Mouse (Mus musculus) left cerebral cortex, postnatal 14 days (tissue): ENCODE measurements around the gene Srr. TPM values are rescaled to one million over a fixed set of nuclear protein-coding genes. Genes with fewer than 3 reads are reported as not detected.
A peak's percentile ranks its signal among the peaks of the same experiment; 100 is the strongest.

Experiments used
- DNase-seq, 2 experiments: peaks; one replicate each; pipeline ENCODE4 v3.0.0; 2021 to 2022; ENCODE audit warnings: low spot score in 2 of 2, mixed read lengths in 1 of 2
- intact Hi-C: fragments of 180-260 bp; cut with DNase I; formaldehyde crosslinking; loops from one replicate; pipeline ENCODE4 v1.15.1; 2025
- total RNA-seq, 2 experiments: library from RNA; stranded (reverse); gene quantifications; 2 replicates each; pipeline ENCODE4 v1.2.3; 2021

Srr gene
- total RNA-seq, 2 experiments from 2014 or later = 101 to 103 TPM

DNA sequence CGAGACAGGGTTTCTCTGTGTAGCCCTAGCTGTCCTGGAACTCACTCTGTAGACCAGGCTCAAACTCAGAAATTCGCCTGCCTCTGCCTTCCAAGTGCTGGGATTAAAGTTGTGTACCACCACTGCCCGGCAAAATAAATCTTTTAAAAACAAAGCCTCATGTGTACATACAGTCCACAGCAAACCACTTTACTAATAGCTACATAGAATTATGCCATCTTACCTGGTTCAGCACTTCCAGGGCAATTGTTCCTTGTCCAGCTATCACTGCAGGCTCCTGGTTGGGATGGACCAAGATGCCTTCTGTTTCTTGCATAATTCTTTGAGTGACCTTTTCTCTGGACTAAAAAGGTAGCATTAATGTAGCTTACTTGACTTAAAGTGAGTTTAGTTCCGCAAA is 15.8 kb downstream of the Srr start:
- intact Hi-C loops = no loop called here
- DNase-seq = no peak

- intact Hi-C loops = no loop called here
- DNase-seq = no peak
Measured at GRCm38 (mm10) chr11:74908618-74909399, 16.9 kb downstream of the Srr start.

DNA sequence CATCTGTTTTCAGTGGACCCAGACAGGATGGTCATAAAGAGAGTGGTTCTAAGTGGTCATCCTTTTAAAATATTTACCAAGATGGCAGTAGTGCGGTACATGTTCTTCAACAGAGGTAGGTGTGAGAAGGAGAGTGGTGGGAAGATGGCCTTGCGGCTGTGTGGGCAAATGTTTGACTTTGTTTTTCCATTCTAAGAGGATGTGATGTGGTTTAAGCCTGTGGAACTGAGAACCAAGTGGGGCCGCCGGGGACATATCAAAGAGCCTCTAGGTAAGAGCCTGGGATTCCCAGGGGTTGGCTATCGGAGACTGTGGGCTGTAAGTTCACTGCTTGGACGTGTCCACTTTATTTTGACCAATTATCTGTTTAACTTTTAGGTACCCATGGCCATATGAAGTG is 17.9 kb downstream of the Srr start:
- intact Hi-C loops = no loop called here
- no peak for DNase-seq

DNA sequence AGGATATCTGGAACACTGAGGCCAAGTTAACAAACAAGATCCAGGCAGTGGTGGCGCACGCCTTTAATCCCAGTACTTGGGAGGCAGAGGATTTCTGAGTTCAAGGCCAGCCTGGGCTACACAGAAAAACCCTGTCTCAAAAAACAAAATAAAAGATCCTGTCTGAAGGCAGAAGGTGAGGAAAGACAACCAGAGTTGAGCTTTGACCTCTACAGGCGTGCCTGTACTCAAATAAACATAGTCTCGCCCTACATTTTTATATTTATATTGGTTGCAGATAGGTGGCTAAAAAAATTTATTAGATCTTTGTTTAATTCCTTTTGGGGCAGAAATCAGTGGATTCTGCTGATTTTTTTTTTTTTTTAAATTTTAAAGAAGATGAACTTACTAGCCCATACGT is 23.3 kb downstream of the Srr start:
- intact Hi-C loops = no loop called here
- DNase-seq = no peak

DNA sequence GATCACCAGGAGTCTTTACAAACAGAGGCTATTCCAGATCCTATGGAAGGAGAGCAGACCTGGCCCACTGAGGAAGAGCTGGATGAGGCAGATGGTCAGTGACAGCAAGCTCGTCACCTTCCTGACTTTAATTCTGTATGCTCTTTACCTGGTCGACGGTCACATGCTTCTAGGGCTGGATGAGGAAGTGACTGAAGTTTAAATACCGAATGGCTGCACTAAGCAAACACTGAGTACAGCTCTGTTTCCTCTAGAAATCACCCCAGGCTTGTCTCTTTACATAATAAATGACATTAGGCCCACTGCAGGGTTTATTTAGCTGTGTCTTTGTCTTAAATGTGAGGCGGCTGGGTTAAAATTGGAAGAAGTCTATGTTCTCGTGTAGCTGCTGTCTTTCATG is 24.2 kb downstream of the Srr start:
- intact Hi-C loops = no loop called here
- DNase-seq = no peak

- intact Hi-C loops = no loop called here
Measured at GRCm38 (mm10) chr11:74898517-74898827, 27.3 kb downstream of the Srr start.

GRCm38 (mm10) chr11:74897678-74898516 is 27.9 kb downstream of the Srr start, which contains the start of gene Tsr1:
Tsr1 (plus strand) TSS chr11:74898071.
- intact Hi-C loops = no loop called here
- DNase-seq = peak; percentile 92 to 95

More at GRCm38 (mm10) chr11:74898517-74898827, 27.3 kb downstream of the Srr start:
- DNase-seq = no peak

GRCm38 (mm10) chr11:74896901-74897677 is 28.7 kb downstream of the Srr start, which contains the start of gene Sgsm2:
Sgsm2 (minus strand) TSS chr11:74897060.
- intact Hi-C loops = no loop called here
- peak; percentile 59 to 69 for DNase-seq

DNA sequence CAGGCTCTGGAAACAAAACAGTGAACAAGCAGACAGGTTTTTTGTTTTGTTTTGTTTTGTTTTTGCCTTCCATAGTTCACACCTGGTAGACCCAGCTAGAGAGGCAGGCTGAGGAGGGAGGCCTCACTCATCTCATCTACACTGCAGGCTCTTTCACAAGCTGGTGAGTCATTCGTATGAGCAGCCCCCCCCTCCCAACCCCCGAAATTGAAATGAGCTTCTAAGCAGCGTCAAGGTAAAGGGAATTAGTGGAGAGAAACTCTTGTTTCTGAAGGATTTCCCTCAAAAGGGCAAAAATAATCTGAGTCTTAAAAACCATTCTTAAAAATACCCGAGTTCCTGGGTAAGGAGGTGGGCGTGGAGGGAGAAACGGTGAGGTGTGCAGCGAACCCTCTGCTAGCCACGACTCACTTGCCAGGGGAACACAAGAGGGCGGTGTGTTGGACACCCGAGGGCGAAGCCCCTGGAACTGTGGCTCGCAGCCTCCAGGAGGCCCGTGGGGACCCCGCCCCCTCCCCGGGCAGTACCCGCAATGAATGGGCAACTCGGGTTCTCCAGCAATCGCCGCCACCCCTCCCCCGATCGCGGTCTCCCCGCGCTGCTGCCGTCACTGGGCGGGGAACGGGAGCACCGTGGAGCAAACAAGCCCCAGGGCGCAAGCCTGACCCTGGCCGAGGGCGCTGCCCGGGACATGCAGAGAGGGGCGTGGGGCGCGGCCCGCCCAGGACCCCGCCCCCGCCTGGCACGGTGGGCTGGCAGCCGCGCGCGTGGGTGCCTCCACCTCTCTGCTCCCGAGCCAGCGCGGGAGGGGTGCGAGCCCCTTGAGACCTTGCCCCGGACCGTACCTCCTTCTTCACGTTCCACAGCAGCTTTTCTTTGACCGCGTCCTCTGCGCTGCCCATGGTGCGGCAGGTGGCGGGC is 29.5 kb downstream of the Srr start:
- intact Hi-C loops = no loop called here
- peak; percentile 62 to 70 for DNase-seq

DNA sequence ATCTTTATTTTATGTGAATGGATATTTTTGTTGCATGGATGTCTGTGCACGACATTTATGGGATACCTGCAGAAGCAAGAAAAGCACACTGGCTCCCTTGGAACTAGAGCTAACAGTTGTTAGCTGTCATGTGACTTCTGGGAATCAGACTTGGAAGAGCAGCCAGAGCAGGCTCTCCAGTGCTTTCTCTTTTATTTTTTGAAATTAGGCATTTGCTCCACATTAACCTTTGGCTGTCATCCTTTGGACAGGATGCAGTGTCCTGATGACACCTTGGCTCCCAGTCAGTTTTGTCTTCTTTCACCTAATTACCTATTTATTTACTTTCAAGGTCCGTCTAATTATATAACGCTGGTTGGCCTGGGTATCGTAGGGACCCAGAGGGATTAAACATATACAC is 31.1 kb downstream of the Srr start:
- no peak for DNase-seq

GRCm38 (mm10) chr11:74883098-74883497 is 42.6 kb downstream of the Srr start:
- intact Hi-C loops = no loop called here

More for the DNA sequence above, 31.1 kb downstream of the Srr start:
- intact Hi-C loops = no loop called here

DNA sequence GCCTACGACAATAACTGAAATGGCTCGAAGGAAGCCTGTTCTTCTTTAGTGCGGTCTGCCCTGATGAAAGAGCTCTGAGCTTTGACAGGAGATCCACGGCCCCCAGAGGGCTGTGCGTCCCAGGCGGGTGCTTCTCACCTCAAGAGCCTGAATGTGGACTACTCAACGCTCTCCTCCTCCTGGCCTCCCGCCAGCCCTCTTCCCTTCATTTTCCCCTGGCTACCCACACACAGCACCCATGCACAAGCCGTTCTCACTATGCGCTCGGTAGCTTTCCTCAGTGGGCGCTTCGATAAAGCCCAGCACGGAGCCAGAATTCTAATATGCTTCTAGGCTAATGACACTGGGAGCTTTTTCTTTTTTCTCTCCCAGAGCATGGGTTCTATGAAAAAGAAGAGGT is 43.8 kb downstream of the Srr start:
- intact Hi-C loops = no loop called here
- DNase-seq = peak; percentile 40 to 48

More at GRCm38 (mm10) chr11:74883098-74883497, 42.6 kb downstream of the Srr start:
- DNase-seq = no peak

DNA sequence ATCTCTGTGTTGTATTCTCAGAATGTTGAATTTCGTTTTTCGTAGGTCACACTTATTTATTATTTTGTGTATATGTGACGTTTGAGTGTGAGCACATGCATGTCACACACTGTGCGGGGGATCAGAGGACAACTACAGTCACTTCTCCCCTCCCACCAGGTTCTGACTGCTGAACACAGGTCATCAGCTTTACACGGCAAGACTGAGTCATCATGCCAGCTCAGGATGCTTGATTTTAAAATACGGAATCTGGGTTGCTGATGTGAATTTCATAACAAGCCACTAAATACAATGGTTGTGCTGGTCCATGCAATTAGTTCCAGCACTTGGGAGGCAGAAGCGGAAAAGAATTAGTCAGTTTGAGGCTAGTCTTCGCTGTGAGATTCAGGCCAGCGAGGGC is 44.7 kb downstream of the Srr start:
- no peak for DNase-seq
- intact Hi-C loops = no loop called here

DNA sequence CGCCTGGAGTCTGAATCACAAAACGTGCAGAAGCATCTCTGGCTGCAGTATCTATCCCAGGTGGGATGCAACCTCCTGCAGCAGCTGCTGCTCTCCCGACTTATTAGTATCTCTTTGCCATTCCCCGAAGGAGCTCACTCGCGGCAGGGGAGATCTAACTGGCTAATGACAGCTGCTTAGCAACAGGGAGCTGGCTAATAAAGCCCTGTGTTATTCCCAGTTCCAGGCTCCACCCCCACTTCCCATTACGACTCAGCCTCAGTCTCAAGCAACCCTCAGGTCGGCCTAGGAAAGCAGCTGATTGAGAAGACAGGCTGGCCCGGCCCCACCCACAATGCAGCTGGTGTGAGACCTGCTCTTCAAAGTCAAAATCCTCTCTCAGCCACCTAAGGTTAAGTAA is 48.9 kb downstream of the Srr start:
- DNase-seq = peak; percentile 69 to 83
- intact Hi-C loops = no loop called here

GRCm38 (mm10) chr11:74874630-74875029 is 51.1 kb downstream of the Srr start:
- DNase-seq = no peak
- intact Hi-C loops = no loop called here

DNA sequence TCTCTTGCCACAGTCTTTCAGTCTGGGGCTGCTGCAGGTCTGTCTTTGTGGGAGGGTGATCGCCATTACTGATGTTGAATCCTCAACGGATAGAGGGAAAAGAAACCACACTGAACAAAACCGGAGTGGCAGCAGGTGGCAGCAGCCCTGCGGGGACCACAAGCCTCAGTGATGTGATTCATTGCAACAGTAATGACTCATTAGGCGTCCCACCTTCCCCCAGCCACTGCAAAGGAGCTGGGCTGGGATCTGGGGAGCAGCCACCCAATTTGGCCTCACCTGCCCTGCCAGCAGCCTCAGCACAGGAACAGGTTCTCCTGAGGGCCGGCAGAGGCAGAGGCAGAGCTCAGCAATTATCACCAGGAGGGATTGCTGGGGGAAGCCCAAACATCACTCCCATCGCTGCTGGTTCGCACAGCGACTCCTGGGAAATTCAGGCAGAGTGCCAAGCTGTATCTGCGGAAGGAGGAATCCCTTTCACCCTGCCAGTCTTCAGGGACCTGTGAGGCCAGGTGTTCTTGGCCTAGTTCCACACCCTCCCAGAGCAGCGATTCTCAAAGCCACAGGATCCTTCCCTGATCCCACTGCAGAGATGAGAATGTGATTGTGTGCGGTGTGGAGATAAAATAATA is 54.6 kb downstream of the Srr start:
- peak; percentile 65 to 67 for DNase-seq
- intact Hi-C loops = no loop called here

DNA sequence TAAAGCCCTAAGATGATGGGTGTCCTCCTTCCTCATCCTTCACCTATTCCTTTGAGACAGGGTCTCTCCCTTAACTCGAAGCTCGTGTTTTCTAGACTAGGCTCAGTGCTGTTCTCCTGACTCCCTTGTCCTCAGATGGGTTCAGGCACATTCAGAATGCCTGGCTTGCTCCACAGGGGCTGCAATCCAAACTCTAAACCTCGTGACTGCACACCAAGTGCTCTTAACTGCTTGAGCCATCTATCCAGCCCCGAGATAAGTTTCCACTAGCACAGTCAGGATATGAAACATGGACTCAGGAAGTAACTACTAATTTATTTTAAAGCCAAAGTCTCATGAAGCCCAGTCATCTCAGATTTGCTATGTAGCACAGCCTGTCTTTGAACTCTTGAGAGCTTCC is 55.2 kb downstream of the Srr start:
- intact Hi-C loops = no loop called here
- DNase-seq = no peak

DNA sequence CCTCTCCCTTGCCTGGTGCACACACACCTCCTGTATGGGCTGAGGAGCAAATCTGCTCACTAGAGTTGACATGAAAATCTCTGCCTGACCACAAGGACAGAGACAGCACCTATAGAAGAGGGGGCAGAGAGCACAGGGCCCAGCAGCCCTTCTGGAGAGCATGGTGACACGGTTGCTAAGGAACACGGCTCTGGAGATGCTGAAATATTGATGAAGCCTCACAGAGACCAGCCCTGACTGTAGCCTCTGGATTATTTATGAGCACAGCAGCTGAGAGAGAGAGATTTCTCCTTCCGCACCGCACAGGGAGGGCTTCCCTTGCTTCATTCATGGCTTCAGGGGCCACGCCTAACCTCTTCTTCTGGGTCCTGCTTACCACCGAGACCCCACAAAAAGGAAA is 56.1 kb downstream of the Srr start:
- no peak for DNase-seq

More for the DNA sequence above, 56.1 kb downstream of the Srr start:
- intact Hi-C loops = no loop called here
